Mouse (Mus musculus) left cerebral cortex, adult 18-20 months (tissue): ENCODE data around the gene Kif1a. TPM values are rescaled to one million over a fixed set of nuclear protein-coding genes. Genes with fewer than 3 reads are reported as not detected.

Experiments
- DNase-seq, 2 experiments: peaks; one replicate each; pipeline ENCODE4 v3.0.0; 2021 to 2022; ENCODE audit warnings: low spot score in 2 of 2, mixed read lengths in 1 of 2
- long read RNA-seq, 2 experiments: library from polyadenylated mRNA; stranded (forward); transcript quantifications; one replicate each; pipeline ENCODE4 v2.0.0; 2021
- total RNA-seq, 2 experiments: library from RNA; stranded (reverse); gene quantifications; 2 replicates each; pipeline ENCODE4 v1.2.3; 2021

Gene Kif1a
- 100 to 1,000 TPM; 735 to 776 TPM for total RNA-seq
- long read RNA-seq, experiment 1, partial matches to known transcripts = 73 of 189 reads
- long read RNA-seq, experiment 1, other reads (novel, unspliced or antisense) = 116 of 189 reads
- long read RNA-seq, experiment 2, partial matches to known transcripts = 34 of 114 reads
- long read RNA-seq, experiment 2, other reads (novel, unspliced or antisense) = 80 of 114 reads

- DNase-seq = peak; percentile 90 to 96
Observed at GRCm38 (mm10) chr1:93101571-93102061, at the start of gene Kif1a. Gene Kif1a, minus strand, starts transcription at chr1:93101951.

- DNase-seq = no peak
Observed at GRCm38 (mm10) chr1:93150907-93151661, 49.3 kb upstream of the Kif1a start.

GRCm38 (mm10) chr1:93144176-93144575 is 42.4 kb upstream of the Kif1a start:
- no peak for DNase-seq

- no peak for DNase-seq
Observed at GRCm38 (mm10) chr1:93142871-93143270, 41.1 kb upstream of the Kif1a start.

GRCm38 (mm10) chr1:93139713-93140112 is 38.0 kb upstream of the Kif1a start:
- DNase-seq = peak; percentile 42 to 58

- DNase-seq = no peak
Observed at GRCm38 (mm10) chr1:93138534-93138933, 36.8 kb upstream of the Kif1a start.

- no peak for DNase-seq
Observed at GRCm38 (mm10) chr1:93135036-93135526, 33.3 kb upstream of the Kif1a start, which contains the start of gene Agxt. Gene Agxt, plus strand, starts transcription at chr1:93135240.

- no peak for DNase-seq
Observed at GRCm38 (mm10) chr1:93132676-93133075, 30.9 kb upstream of the Kif1a start.

GRCm38 (mm10) chr1:93130242-93130983 is 28.7 kb upstream of the Kif1a start:
- peak in 1 of 2 experiments; percentile 18 for DNase-seq

- peak; percentile 78 to 84 for DNase-seq
Observed at GRCm38 (mm10) chr1:93128710-93129349, 27.1 kb upstream of the Kif1a start.

- DNase-seq = no peak
Observed at GRCm38 (mm10) chr1:93128209-93128608, 26.5 kb upstream of the Kif1a start.

GRCm38 (mm10) chr1:93125256-93125655 is 23.5 kb upstream of the Kif1a start:
- DNase-seq = no peak

GRCm38 (mm10) chr1:93124066-93124465 is 22.3 kb upstream of the Kif1a start:
- DNase-seq = no peak

- DNase-seq = no peak
Observed at GRCm38 (mm10) chr1:93123179-93123854, 21.6 kb upstream of the Kif1a start.

- no peak for DNase-seq
Observed at GRCm38 (mm10) chr1:93118816-93119215, 17.1 kb upstream of the Kif1a start.

- no peak for DNase-seq
Observed at GRCm38 (mm10) chr1:93115471-93115870, 13.7 kb upstream of the Kif1a start.

- peak; percentile 75 to 84 for DNase-seq
Observed at GRCm38 (mm10) chr1:93114713-93115463, 13.1 kb upstream of the Kif1a start.

GRCm38 (mm10) chr1:93102700-93103099 is 949 bp upstream of the Kif1a start:
- no peak for DNase-seq

GRCm38 (mm10) chr1:93100576-93101491 is 917 bp downstream of the Kif1a start:
- peak; percentile 68 to 72 for DNase-seq
